25 mouse cellular contexts compared by ENCODE assay signal in the genomic region with DNA sequence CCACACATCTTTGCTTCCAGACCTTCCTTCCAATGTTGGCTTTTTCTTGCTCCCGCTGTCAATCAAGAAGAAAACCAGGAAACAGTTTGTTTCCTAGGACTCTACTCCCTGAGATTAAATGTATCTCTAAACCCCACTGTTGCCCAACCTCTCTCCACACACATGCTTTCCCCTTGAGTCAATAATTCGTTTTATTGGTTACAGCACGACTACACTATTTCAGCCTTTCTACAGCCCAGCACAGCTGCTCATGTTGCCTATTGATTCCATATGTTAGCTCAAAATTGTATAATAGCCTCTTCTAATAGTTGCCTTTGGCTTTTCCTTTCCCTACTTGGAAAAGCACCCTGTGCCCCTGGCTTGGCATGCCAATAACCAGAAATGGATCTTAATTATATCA.
DNase-seq lines count a peak whose midpoint lies in the region; ATAC-seq and TF ChIP-seq lines count a peak whose summit lies in the region.
"Had no signal": no experiment of that assay in that cellular context is flagged by ENCODE, and none has a peak within 500 bp of the region (broad histone marks: within the 10 kb centered on the region; RNA-seq: fewer than 3 reads in every experiment).

No protein-coding gene starts in this region.

- ATAC-seq in embryonic facial prominence, embryonic 11.5 days (replicated peaks; ENCODE audit: insufficient number of reproducible peaks, low FRiP score, low TSS enrichment, low read depth) = peak; percentile 91
- ATAC-seq in limb, embryonic 14.5 days (ENCODE audit: low FRiP score, low read depth) = peak; percentile 83
- no peak for ATAC-seq in hindbrain, embryonic 12.5 days (ENCODE audit: low FRiP score)
- ATAC-seq: activated CD4-positive, CD25-positive, alpha-beta regulatory T cell, adult 4 months had no signal

- peak; percentile 17 for DNase-seq in embryo, embryonic 10.5 days (ENCODE audit: low spot score)
- peak; percentile 84 for DNase-seq in embryonic facial prominence, embryonic 11.5 days (ENCODE audit: low spot score)
- peak; percentile 65 for DNase-seq in forelimb bud, embryonic 11.5 days (ENCODE audit: low read depth, low spot score)
- peak; percentile 72 for DNase-seq in limb, embryonic 14.5 days (ENCODE audit: low spot score)
- no peak for DNase-seq in left cerebral cortex, postnatal 14 days (ENCODE audit: low spot score in 2 of 2)
- no peak for DNase-seq in left cerebral cortex, adult 9 months (ENCODE audit: low spot score in 2 of 2)
- DNase-seq: adrenal gland, postnatal 10 days; cerebellum, adult 18-20 months; cerebellum, postnatal 14 days; gastrocnemius, adult 2 months; heart, postnatal 14 days; kidney, adult 11 months; kidney, postnatal 4 days; left cerebral cortex, postnatal 4 days; lung, embryonic 14.5 days; midbrain, embryonic 14.5 days; right cerebral cortex, postnatal 14 days had no signal

- intact Hi-C loops in left cerebral cortex, postnatal 14 days (cut with DNase I) = no loop called here

- no peaks in the 10 kb centered on the region for H3K36me3 ChIP-seq in embryonic facial prominence, embryonic 11.5 days (replicated peaks; ENCODE audit: control insufficient read depth, insufficient read depth, low read depth, low read length)
- no peaks in the 10 kb centered on the region for H3K36me3 ChIP-seq in limb, embryonic 14.5 days (ENCODE audit: control insufficient read depth, insufficient read depth, low read length)
- no peaks in the 10 kb centered on the region for H3K36me3 ChIP-seq in hindbrain, embryonic 12.5 days
- H3K36me3 ChIP-seq: forebrain, embryonic 10.5 days; heart, embryonic 12.5 days; kidney, embryonic 15.5 days; neural tube, embryonic 12.5 days had no signal

- H3K9me3 ChIP-seq in embryonic facial prominence, embryonic 11.5 days (replicated peaks; ENCODE audit: control insufficient read depth, low read length) = no peaks in the 10 kb centered on the region
- no peaks in the 10 kb centered on the region for H3K9me3 ChIP-seq in limb, embryonic 14.5 days (ENCODE audit: control insufficient read depth, low read length)
- no peaks in the 10 kb centered on the region for H3K9me3 ChIP-seq in hindbrain, embryonic 12.5 days (replicated peaks)
- H3K9me3 ChIP-seq: forebrain, embryonic 10.5 days; heart, embryonic 12.5 days; kidney, embryonic 15.5 days; neural tube, embryonic 12.5 days had no signal

- WGBS in embryonic facial prominence, embryonic 11.5 days = 40% methylated on average over 3 of the region's 3 CpGs
- WGBS in limb, embryonic 14.5 days = 26% methylated on average over 3 of the region's 3 CpGs
- WGBS in hindbrain, embryonic 12.5 days = 67% methylated on average over 3 of the region's 3 CpGs

- H3K27me3 ChIP-seq in embryonic facial prominence, embryonic 11.5 days (ENCODE audit: control insufficient read depth, insufficient read depth, low read length) = no peaks in the 10 kb centered on the region
- no peaks in the 10 kb centered on the region for H3K27me3 ChIP-seq in limb, embryonic 14.5 days (ENCODE audit: control insufficient read depth, insufficient read depth, low read length)
- no peaks in the 10 kb centered on the region for H3K27me3 ChIP-seq in hindbrain, embryonic 12.5 days
- H3K27me3 ChIP-seq: heart, embryonic 12.5 days; kidney, embryonic 15.5 days; megakaryocyte, embryonic 14.5 days; neural tube, embryonic 12.5 days had no signal

- H3K4me1 ChIP-seq in embryonic facial prominence, embryonic 11.5 days (ENCODE audit: control insufficient read depth, insufficient read depth, low read length) = no peaks in the 10 kb centered on the region
- H3K4me1 ChIP-seq in limb, embryonic 14.5 days (ENCODE audit: control insufficient read depth, insufficient read depth, low read length) = peaks cover 24% of the 10 kb centered on the region
- no peaks in the 10 kb centered on the region for H3K4me1 ChIP-seq in hindbrain, embryonic 12.5 days
- H3K4me1 ChIP-seq: heart, embryonic 12.5 days; kidney, embryonic 15.5 days; megakaryocyte, embryonic 14.5 days; neural tube, embryonic 12.5 days had no signal

- no peak overlapping the region for H3K27ac ChIP-seq in embryonic facial prominence, embryonic 11.5 days (replicated peaks; ENCODE audit: low read depth, low read length)
- H3K27ac ChIP-seq in limb, embryonic 14.5 days (replicated peaks; ENCODE audit: low read depth, low read length) = no peak overlapping the region
- H3K27ac ChIP-seq in hindbrain, embryonic 12.5 days = no peak overlapping the region
- H3K27ac ChIP-seq: forebrain, embryonic 10.5 days; gastrocnemius, adult 2 months; kidney, embryonic 15.5 days; liver, embryonic 14.5 days; neural tube, embryonic 12.5 days had no signal

- H3K4me3 ChIP-seq in embryonic facial prominence, embryonic 11.5 days (ENCODE audit: low read depth, low read length) = no peak overlapping the region
- no peak overlapping the region for H3K4me3 ChIP-seq in limb, embryonic 14.5 days (replicated peaks; ENCODE audit: low read length)
- no peak overlapping the region for H3K4me3 ChIP-seq in hindbrain, embryonic 12.5 days
- H3K4me3 ChIP-seq: forebrain, embryonic 10.5 days; gastrocnemius, adult 2 months; heart, embryonic 12.5 days; kidney, embryonic 15.5 days; megakaryocyte, embryonic 14.5 days; neural tube, embryonic 12.5 days had no signal

- no peak overlapping the region for H3K4me2 ChIP-seq in embryonic facial prominence, embryonic 11.5 days (ENCODE audit: low read depth, low read length)
- no peak overlapping the region for H3K4me2 ChIP-seq in limb, embryonic 14.5 days (replicated peaks; ENCODE audit: low read depth, low read length, severe bottlenecking)
- no peak overlapping the region for H3K4me2 ChIP-seq in hindbrain, embryonic 12.5 days (replicated peaks)
- H3K4me2 ChIP-seq: heart, embryonic 12.5 days; kidney, embryonic 15.5 days; lung, embryonic 14.5 days; neural tube, embryonic 12.5 days had no signal

- no peak overlapping the region for H3K9ac ChIP-seq in embryonic facial prominence, embryonic 11.5 days (replicated peaks; ENCODE audit: low read length)
- no peak overlapping the region for H3K9ac ChIP-seq in limb, embryonic 14.5 days (ENCODE audit: low read depth, low read length, severe bottlenecking)
- no peak overlapping the region for H3K9ac ChIP-seq in hindbrain, embryonic 12.5 days
- H3K9ac ChIP-seq: heart, embryonic 12.5 days; kidney, embryonic 15.5 days; liver, embryonic 14.5 days; lung, embryonic 14.5 days; neural tube, embryonic 12.5 days had no signal

- TF ChIP-seq POLR2A in limb, embryonic 14.5 days (IDR thresholded peaks at IDR 0.05; ENCODE audit: borderline replicate concordance, extremely low read depth, insufficient read depth, insufficient read length) = no peak

Comparison
In these comparisons a context has a peak if more than half of its experiments do, and no peak if none do; other contexts are left out.
1. DNase-seq: peak in embryo, embryonic 10.5 days (single experiment), embryonic facial prominence, embryonic 11.5 days (single experiment), forelimb bud, embryonic 11.5 days (single experiment) and limb, embryonic 14.5 days (single experiment); none in left cerebral cortex, postnatal 14 days (0 of 2) and left cerebral cortex, adult 9 months (0 of 2).